Mouse (Mus musculus): ENCODE data around the gene AU021092. TPM values are rescaled to one million over a fixed set of nuclear protein-coding genes. Genes with fewer than 3 reads are reported as not detected.

AU021092 gene
- polyA plus RNA-seq (2015; fragmentation: Nextera tagmentation; extraction: Ambion mirVana): 0.73 and 0.82 TPM in 2 replicates

DNA sequence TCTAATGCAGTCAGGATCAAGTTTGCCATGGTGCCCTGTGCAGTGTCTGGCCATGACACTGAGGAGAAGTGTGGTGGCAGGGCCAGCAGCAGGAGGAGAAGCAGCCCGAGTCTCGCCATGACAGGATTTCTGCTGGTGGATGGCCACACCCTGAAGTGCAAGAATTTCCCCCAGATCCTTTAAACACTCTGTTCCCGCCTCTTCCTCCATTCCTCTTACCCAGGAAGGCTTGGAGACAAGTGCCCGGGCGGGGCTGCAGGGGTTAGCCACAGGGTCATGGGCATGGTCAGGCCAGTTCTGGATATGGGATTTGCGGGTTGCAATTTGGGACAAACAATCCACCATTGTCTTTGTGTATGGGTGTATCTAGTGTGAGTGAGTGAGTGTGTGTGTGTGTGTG, at the start of gene AU021092:
TSS of gene AU021092 (minus strand) at position 160 of the 400 bp plus-strand sequence.
- no peaks in the 10 kb centered on the region for H3K4me1 ChIP-seq (replicated peaks)
- no peak within 1 kb of the TSS for H3K9ac ChIP-seq
- H3K4me3 ChIP-seq (replicated peaks): no peak within 1 kb of the TSS
- 40% methylated on average over 6 of the region's 6 CpGs for WGBS (ENCODE audit: insufficient replicate concordance)
- no peaks in the 10 kb centered on the region; the same call in 1 of the 2 replicates for H3K27me3 ChIP-seq
- H3K36me3 ChIP-seq (replicated peaks): no peaks in the 10 kb centered on the region
- H3K27ac ChIP-seq (replicated peaks): no peak within 1 kb of the TSS
- no peak for ATAC-seq (ENCODE audit: insufficient read depth)
- no peak within 1 kb of the TSS for H3K4me2 ChIP-seq
- no peaks in the 10 kb centered on the region for H3K9me3 ChIP-seq (replicated peaks)

DNA sequence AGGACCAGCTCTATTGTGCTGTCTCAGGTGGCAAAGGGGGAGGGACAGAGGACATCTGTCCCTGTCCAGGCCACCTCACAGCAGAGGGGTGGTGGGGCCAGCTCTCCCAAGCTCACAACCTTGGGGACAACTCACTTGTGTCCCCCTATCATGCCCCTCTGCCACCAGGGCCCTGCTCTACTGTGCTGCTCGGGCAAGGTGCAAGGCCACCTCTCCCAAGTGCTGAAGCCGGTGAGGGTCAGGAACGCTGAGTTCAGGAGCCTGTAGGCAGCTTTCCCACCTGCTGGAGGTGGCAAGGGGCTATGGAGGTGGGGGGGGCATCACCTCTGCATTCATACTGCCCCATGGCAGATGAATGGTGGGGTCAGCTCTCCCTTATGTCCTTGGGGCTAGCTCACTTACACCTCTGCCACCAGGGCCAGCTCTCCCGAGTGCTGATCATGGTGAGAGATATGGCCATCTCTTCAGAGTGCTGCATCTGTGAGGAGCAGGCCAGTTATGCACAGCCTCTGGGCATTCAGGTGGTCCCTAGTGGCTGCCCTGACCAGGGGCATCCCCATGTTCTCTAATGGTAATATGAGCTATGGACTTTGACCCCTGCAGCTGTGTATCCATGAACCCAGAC, 49.4 kb upstream of the AU021092 start:
- no peaks in the 10 kb centered on the region for H3K27me3 ChIP-seq
- 68% methylated on average over 4 of the region's 4 CpGs for WGBS (ENCODE audit: insufficient replicate concordance)
- ATAC-seq (ENCODE audit: insufficient read depth): no peak
- H3K4me2 ChIP-seq: no peak overlapping the region
- no peaks in the 10 kb centered on the region for H3K4me1 ChIP-seq (replicated peaks)
- H3K36me3 ChIP-seq (replicated peaks): no peaks in the 10 kb centered on the region
- H3K4me3 ChIP-seq (replicated peaks): no peak overlapping the region
- no peak overlapping the region for H3K27ac ChIP-seq (replicated peaks)
- H3K9ac ChIP-seq: no peak overlapping the region
- H3K9me3 ChIP-seq (replicated peaks): no peaks in the 10 kb centered on the region

DNA sequence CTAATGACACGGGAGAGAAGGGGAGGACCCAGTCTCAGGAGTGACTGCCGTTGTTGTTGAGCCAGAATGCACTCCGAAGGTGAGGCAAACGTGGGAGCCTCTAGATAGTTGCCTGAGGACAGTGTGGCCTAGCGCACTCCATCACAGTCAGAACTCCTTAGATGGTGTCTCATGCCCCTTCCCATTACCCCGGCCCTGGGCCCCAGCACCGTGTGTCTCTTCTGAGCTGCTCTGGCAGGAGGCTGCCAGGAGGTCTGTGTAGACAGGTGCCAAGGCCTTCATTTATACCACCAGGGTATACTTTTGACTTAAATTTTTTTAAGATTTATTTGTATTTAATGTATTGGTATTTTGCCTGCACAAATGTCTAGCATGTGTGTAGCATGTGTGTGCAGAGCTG, 41.8 kb upstream of the AU021092 start:
- Histone ChIP-seq H3K4me3 (replicated peaks) (no peak overlapping the region), H3K27me3 (no peaks in the 10 kb centered on the region), H3K9ac (no peak overlapping the region), H3K4me2 (no peak overlapping the region), H3K4me1 (replicated peaks) (no peaks in the 10 kb centered on the region), H3K36me3 (replicated peaks) (no peaks in the 10 kb centered on the region), H3K27ac (replicated peaks) (no peak overlapping the region), H3K9me3 (replicated peaks) (no peaks in the 10 kb centered on the region)
- no peak for ATAC-seq (ENCODE audit: insufficient read depth)
- 61% methylated on average over 7 of the region's 7 CpGs for WGBS (ENCODE audit: insufficient replicate concordance)

- ATAC-seq (ENCODE audit: insufficient read depth): no peak
Observed at GRCm38 (mm10) chr16:5263156-5263555, 41.1 kb upstream of the AU021092 start.

DNA sequence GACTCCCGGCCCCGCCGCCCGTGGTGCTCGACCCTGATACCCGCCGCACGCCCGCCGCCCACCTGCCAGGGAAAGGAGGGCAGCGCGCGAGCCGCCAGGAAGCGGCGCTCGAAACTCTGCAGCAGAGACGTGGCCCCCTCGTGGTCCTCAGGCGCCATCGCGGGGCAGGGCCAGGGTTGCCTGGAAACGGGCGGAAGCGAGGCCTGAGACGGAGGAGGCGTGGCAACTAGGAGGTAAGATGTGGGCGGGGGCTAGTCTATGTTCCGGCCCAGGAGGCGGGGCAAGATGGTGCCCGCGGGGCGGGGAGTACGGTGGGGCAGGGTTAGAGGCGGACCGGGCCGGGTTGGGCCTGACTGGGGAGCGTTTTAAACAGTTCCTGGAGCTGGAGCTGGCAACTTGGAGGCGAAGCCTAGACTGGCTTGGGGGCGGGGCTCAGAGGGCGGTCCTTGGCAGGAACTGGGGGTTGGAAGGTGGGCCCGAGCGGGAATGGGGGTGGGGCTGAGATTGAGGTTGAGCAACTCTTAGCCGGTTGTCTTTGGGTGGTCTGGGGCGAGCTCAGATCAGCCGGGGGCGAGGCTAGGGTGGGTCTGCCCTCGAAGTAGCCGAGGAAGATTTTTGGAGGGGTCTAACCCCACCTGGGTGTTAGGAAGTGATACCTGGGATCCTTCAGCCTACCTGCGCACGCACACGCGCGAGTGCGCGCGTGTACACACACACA, 33.8 kb upstream of the AU021092 start, which contains the start of gene Eef2kmt:
TSS of gene Eef2kmt (minus strand) at position 205 of the 718 bp plus-strand sequence.
- Histone ChIP-seq H3K27ac (replicated peaks) (peak within 1 kb of the TSS; percentile 61), H3K27me3 (no peaks in the 10 kb centered on the region), H3K9me3 (replicated peaks) (no peaks in the 10 kb centered on the region), H3K4me2 (peak within 1 kb of the TSS; percentile 91), H3K36me3 (replicated peaks) (peaks cover 4% of the 10 kb centered on the region; the same call in 1 of the 2 replicates), H3K4me1 (replicated peaks) (peaks cover 27% of the 10 kb centered on the region), H3K9ac (peak within 1 kb of the TSS; percentile 60), H3K4me3 (replicated peaks) (peak within 1 kb of the TSS; percentile 71)
- WGBS (ENCODE audit: insufficient replicate concordance): 2% methylated on average over 57 of the region's 57 CpGs
- peak; percentile 92 for ATAC-seq (ENCODE audit: insufficient read depth)

More at GRCm38 (mm10) chr16:5263156-5263555, 41.1 kb upstream of the AU021092 start:
- H3K4me2 ChIP-seq: no peak overlapping the region
- H3K36me3 ChIP-seq (replicated peaks): no peaks in the 10 kb centered on the region
- WGBS (ENCODE audit: insufficient replicate concordance): 78% methylated on average over 8 of the region's 8 CpGs
- H3K27ac ChIP-seq (replicated peaks): no peak overlapping the region
- H3K9ac ChIP-seq: no peak overlapping the region
- no peaks in the 10 kb centered on the region for H3K9me3 ChIP-seq (replicated peaks)
- H3K4me3 ChIP-seq (replicated peaks): no peak overlapping the region
- H3K27me3 ChIP-seq: no peaks in the 10 kb centered on the region
- no peaks in the 10 kb centered on the region for H3K4me1 ChIP-seq (replicated peaks)

GRCm38 (mm10) chr16:5255081-5255740, 33.1 kb upstream of the AU021092 start:
- ATAC-seq (ENCODE audit: insufficient read depth): peak; percentile 6; the same call in 1 of the 2 replicates
- 1% methylated on average over 27 of the region's 27 CpGs for WGBS (ENCODE audit: insufficient replicate concordance)
- H3K4me2 ChIP-seq: peak overlapping the region; percentile 91

DNA sequence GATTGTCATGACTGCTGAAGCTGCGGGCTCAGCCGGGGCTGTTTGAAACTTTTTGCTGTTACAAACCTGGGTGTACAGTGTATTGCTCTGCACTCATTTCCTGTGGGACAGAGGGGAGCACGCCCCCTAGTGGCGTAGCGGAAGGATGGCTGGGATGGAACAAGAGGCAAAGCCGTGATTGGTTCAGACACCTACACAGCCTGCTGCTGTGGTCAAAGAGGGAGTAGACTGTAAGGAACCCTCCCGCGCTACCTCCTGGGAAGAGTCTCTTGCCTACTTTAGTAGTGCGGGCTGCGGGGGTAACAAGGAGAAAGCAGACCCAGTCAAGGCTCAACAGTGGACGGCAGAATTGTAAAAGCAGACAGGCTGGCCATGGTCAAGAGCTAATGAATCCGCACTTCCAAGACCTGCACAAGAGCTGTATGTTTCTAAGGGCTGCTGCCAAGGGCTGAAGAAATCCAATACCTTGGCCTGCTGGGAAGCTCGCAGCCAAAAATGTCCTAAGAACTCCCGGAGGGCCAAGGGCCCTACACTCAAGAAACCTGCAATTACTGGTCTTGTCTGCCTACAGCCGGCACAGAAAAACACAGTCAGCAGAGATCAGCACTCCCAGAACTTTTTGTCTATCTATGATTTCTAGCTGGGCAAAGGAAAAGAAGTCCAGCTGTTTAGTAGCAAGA, 32.4 kb upstream of the AU021092 start:
- Histone ChIP-seq H3K9me3 (replicated peaks) (no peaks in the 10 kb centered on the region), H3K27me3 (no peaks in the 10 kb centered on the region), H3K36me3 (replicated peaks) (peaks cover 13% of the 10 kb centered on the region; the same call in 1 of the 2 replicates), H3K27ac (replicated peaks) (peak overlapping the region; percentile 61), H3K4me2 (peak overlapping the region; percentile 91), H3K4me3 (replicated peaks) (peak overlapping the region; percentile 71), H3K4me1 (replicated peaks) (peaks cover 27% of the 10 kb centered on the region), H3K9ac (peak overlapping the region; percentile 60)
- ATAC-seq (ENCODE audit: insufficient read depth): peak; percentile 58
- 3% methylated on average over 15 of the region's 15 CpGs for WGBS (ENCODE audit: insufficient replicate concordance)

More at GRCm38 (mm10) chr16:5255081-5255740, 33.1 kb upstream of the AU021092 start:
- no peaks in the 10 kb centered on the region for H3K9me3 ChIP-seq (replicated peaks)
- H3K9ac ChIP-seq: peak overlapping the region; percentile 60
- H3K4me1 ChIP-seq (replicated peaks): peaks cover 27% of the 10 kb centered on the region
- peak overlapping the region; percentile 71 for H3K4me3 ChIP-seq (replicated peaks)
- peaks cover 8% of the 10 kb centered on the region; the same call in 1 of the 2 replicates for H3K36me3 ChIP-seq (replicated peaks)
- peak overlapping the region; percentile 61 for H3K27ac ChIP-seq (replicated peaks)
- no peaks in the 10 kb centered on the region for H3K27me3 ChIP-seq

- Histone ChIP-seq H3K27me3 (no peaks in the 10 kb centered on the region), H3K36me3 (replicated peaks) (peaks cover 35% of the 10 kb centered on the region), H3K9me3 (replicated peaks) (no peaks in the 10 kb centered on the region), H3K4me2 (no peak overlapping the region), H3K4me3 (replicated peaks) (no peak overlapping the region), H3K4me1 (replicated peaks) (peaks cover 27% of the 10 kb centered on the region), H3K27ac (replicated peaks) (no peak overlapping the region), H3K9ac (no peak overlapping the region)
- ATAC-seq (ENCODE audit: insufficient read depth): no peak
- 77% methylated on average over 2 of the region's 2 CpGs for WGBS (ENCODE audit: insufficient replicate concordance)
Observed at GRCm38 (mm10) chr16:5252260-5252659, 30.2 kb upstream of the AU021092 start.

GRCm38 (mm10) chr16:5250891-5251290, 28.8 kb upstream of the AU021092 start:
- Histone ChIP-seq H3K4me1 (replicated peaks) (peaks cover 22% of the 10 kb centered on the region), H3K9me3 (replicated peaks) (no peaks in the 10 kb centered on the region), H3K4me2 (no peak overlapping the region), H3K9ac (no peak overlapping the region), H3K36me3 (replicated peaks) (peaks cover 42% of the 10 kb centered on the region), H3K27me3 (no peaks in the 10 kb centered on the region), H3K27ac (replicated peaks) (no peak overlapping the region), H3K4me3 (replicated peaks) (no peak overlapping the region)
- no peak for ATAC-seq (ENCODE audit: insufficient read depth)
- WGBS (ENCODE audit: insufficient replicate concordance): 62% methylated on average over 3 of the region's 3 CpGs

DNA sequence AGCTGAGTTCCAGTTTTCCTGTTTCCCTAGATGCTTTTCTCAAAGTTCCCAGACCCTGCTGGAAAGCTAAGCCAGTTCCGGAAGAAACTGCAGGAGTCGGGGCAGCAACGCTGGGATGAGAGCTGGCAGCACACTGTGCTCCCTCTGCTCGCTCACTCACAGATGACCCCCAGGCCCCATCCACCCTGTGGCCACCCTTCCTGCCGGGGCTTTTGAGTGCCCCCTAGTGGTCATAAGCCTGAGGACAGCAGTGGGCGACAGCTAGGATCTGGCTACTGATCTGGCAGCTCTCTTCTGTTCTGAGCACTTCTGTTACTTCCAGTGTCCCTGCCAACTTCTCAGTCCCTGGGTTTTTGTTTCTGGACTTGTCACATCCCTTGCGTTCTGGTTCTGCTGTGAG, 22.3 kb upstream of the AU021092 start:
- H3K4me3 ChIP-seq (replicated peaks): no peak overlapping the region
- H3K27ac ChIP-seq (replicated peaks): no peak overlapping the region
- no peak overlapping the region for H3K9ac ChIP-seq
- no peaks in the 10 kb centered on the region for H3K27me3 ChIP-seq
- H3K4me1 ChIP-seq (replicated peaks): no peaks in the 10 kb centered on the region
- peak; percentile 54; the same call in 1 of the 2 replicates for ATAC-seq (ENCODE audit: insufficient read depth)
- no peak overlapping the region for H3K4me2 ChIP-seq
- 50% methylated on average over 7 of the region's 7 CpGs for WGBS (ENCODE audit: insufficient replicate concordance)
- no peaks in the 10 kb centered on the region for H3K9me3 ChIP-seq (replicated peaks)
- H3K36me3 ChIP-seq (replicated peaks): peaks cover 81% of the 10 kb centered on the region

All from liver, embryonic 15.5 days (tissue).